9 mouse cellular contexts compared by ENCODE assay signal in the genomic region with DNA sequence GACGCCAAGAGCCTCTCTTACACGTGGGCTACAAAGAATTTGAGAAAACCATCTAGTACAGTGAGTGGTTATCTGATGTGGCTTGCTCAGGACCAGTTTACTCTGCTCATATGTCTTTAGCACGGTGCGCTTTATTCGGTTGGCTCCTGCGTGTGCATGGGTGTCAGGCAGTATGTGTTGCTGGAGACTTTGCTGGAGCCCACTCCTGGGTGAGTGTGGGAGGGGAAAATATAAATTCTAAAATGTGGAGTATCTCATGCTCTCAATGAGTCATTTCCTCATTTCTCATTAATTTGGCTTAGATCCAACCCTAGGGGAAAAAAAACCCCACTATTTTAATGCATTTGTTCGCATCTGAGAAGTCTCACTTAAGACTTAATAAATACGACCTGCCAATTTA. TPM values are rescaled to one million over a fixed set of nuclear protein-coding genes. Genes with fewer than 3 reads are reported as not detected.
DNase-seq lines count a peak whose midpoint lies in the region; ATAC-seq and TF ChIP-seq lines count a peak whose summit lies in the region.
"Had no signal": no experiment of that assay in that cellular context is flagged by ENCODE, and none has a peak within 500 bp of the region (broad histone marks: within the 10 kb centered on the region; RNA-seq: fewer than 3 reads in every experiment).

No protein-coding gene starts in this region.

- H3K4me3 ChIP-seq in heart, embryonic 13.5 days = no peak overlapping the region
- no peak overlapping the region for H3K4me3 ChIP-seq in embryonic fibroblast, embryonic 13.5 days (ENCODE audit: insufficient read depth, low read length)
- H3K4me3 ChIP-seq: gastrocnemius, adult 2 months had no signal

- WGBS in heart, embryonic 13.5 days = 61% methylated on average over 8 of the region's 8 CpGs

- H3K9ac ChIP-seq in heart, embryonic 13.5 days = no peak overlapping the region

- no peak for DNase-seq in heart, postnatal 25 days (ENCODE audit: low spot score)
- DNase-seq in 416B (ENCODE audit: low read depth) (peak; percentile 83), liver (no peak)
- DNase-seq in left cerebral cortex, postnatal 36 days (ENCODE audit: low spot score in 2 of 2) = peak; percentile 11 to 17
- no peak for DNase-seq in gastrocnemius, adult 8-10 months (ENCODE audit: low spot score in 2 of 2)
- DNase-seq in layer of hippocampus, postnatal 10 days (ENCODE audit: low spot score in 2 of 2) = no peak
- DNase-seq: gastrocnemius, adult 2 months had no signal

- H3K4me2 ChIP-seq in heart, embryonic 13.5 days = no peak overlapping the region

- peaks cover 11% of the 10 kb centered on the region; the same call in 1 of the 2 replicates for H3K4me1 ChIP-seq in heart, embryonic 13.5 days
- peaks cover 29% of the 10 kb centered on the region for H3K4me1 ChIP-seq in embryonic fibroblast, embryonic 13.5 days (ENCODE audit: control insufficient read depth, insufficient read depth, low read length)

- no peaks in the 10 kb centered on the region for H3K36me3 ChIP-seq in heart, embryonic 13.5 days

- TF ChIP-seq POLR2A in embryonic fibroblast, embryonic 13.5 days (IDR thresholded peaks at IDR 0.05; ENCODE audit: low read depth, low read length) = no peak

- no peak for ATAC-seq in heart, embryonic 13.5 days (ENCODE audit: extremely low read depth, insufficient number of reproducible peaks, low FRiP score, low TSS enrichment)

- H3K27me3 ChIP-seq in heart, embryonic 13.5 days (replicated peaks) = peaks cover 54% of the 10 kb centered on the region

- intact Hi-C loops in heart, postnatal 25 days (cut with DNase I) = no loop called here
- intact Hi-C loops in left cerebral cortex, postnatal 36 days (cut with DNase I) = no loop called here

- H3K27ac ChIP-seq in heart, embryonic 13.5 days (replicated peaks) = peak overlapping the region; percentile 20; the same call in 1 of the 2 replicates
- peak overlapping the region; percentile 62 for H3K27ac ChIP-seq in embryonic fibroblast, embryonic 13.5 days (ENCODE audit: insufficient read depth, low read length)

- H3K9me3 ChIP-seq in heart, embryonic 13.5 days = no peaks in the 10 kb centered on the region

- TF ChIP-seq CTCF in embryonic fibroblast, embryonic 13.5 days (IDR thresholded peaks at IDR 0.05; ENCODE audit: borderline replicate concordance, insufficient read depth, low read length) = no peak

RNA-seq across cellular contexts. Expression of a gene that starts 33.2 kb away (rescaled TPM):
- 15.3 and 17.1 TPM in 2 replicates for polyA plus RNA-seq in heart, embryonic 13.5 days (2015; fragmentation: Nextera tagmentation; extraction: Ambion mirVana)
- 1 to 10 TPM; 3.2 to 3.8 TPM for total RNA-seq in heart, postnatal 25 days (2021)
- 134 and 136 TPM in 2 replicates for polyA plus RNA-seq in embryonic fibroblast, embryonic 13.5 days (2011; ENCODE audit: insufficient read length, low read depth, missing spikeins)
- 1 to 10 TPM; 8.0 to 10.0 TPM for total RNA-seq in left cerebral cortex, postnatal 36 days (2021)
- total RNA-seq in gastrocnemius, adult 8-10 months (2022) = 1 to 10 TPM; 3.8 to 6.1 (median 5.1) TPM
- total RNA-seq in layer of hippocampus, postnatal 10 days (2021) = 10 to 100 TPM; 10.8 to 12.5 TPM

Comparison
In these comparisons a context has a peak if more than half of its experiments do, and no peak if none do; other contexts are left out.
1. DNase-seq: peak in 416B (single experiment) and left cerebral cortex, postnatal 36 days (2 of 2); none in heart, postnatal 25 days (single experiment), liver (single experiment), gastrocnemius, adult 8-10 months (0 of 2) and layer of hippocampus, postnatal 10 days (0 of 2).